Mouse (Mus musculus) hindbrain, postnatal 0 days (tissue): ENCODE data around the gene Crocc. TPM values are rescaled to one million over a fixed set of nuclear protein-coding genes. Genes with fewer than 3 reads are reported as not detected.

ENCODE experiments used
- ATAC-seq: fragments of 200-750 bp; cut with Nextera tagmentation; 2 replicates; pipeline ENCODE4 v1.8.0; 2017; ENCODE audit warnings: mild to moderate bottlenecking, moderate TSS enrichment, moderate library complexity
- DNase-seq: peaks from one replicate; pipeline ENCODE4 v3.0.0-alpha.2; 2015; ENCODE audit warnings: low spot score
- H3K27ac ChIP-seq: fragments of 300-500 bp; sonication (generic); 2 replicates; pipeline ENCODE4 v1.5.1; 2014; ENCODE audit warnings: mild to moderate bottlenecking
- H3K27me3 ChIP-seq: fragments of 300-500 bp; sonication (generic); 2 replicates; pipeline ENCODE4 v1.6.1; 2014; ENCODE audit warnings: low read length, mixed read lengths; ENCODE audit not compliant: insufficient read depth
- H3K36me3 ChIP-seq: fragments of 300-500 bp; sonication (generic); 2 replicates; pipeline ENCODE4 v1.6.1; 2014; ENCODE audit warnings: low read length, mixed read lengths; ENCODE audit not compliant: insufficient read depth
- H3K4me1 ChIP-seq: fragments of 300-500 bp; sonication (generic); 2 replicates; pipeline ENCODE4 v1.6.1; 2014; ENCODE audit warnings: antibody characterized with exemption, low read length, mixed read lengths; ENCODE audit not compliant: insufficient read depth
- H3K4me2 ChIP-seq: fragments of 300-500 bp; sonication (generic); 2 replicates; pipeline ENCODE4 v1.6.1; 2014; ENCODE audit warnings: low read depth, mild to moderate bottlenecking, low read length, moderate library complexity, mixed read lengths
- H3K4me3 ChIP-seq: fragments of 300-500 bp; sonication (generic); 2 replicates; pipeline ENCODE4 v1.5.1; 2014; ENCODE audit warnings: low read length
- H3K9ac ChIP-seq: fragments of 300-500 bp; sonication (generic); replicated peaks from 2 replicates; pipeline ENCODE4 v1.6.1; 2014; ENCODE audit warnings: mild to moderate bottlenecking, low read length, moderate library complexity, mixed read lengths
- H3K9me3 ChIP-seq: fragments of 300-500 bp; sonication (generic); 2 replicates; pipeline ENCODE4 v1.6.1; 2016; ENCODE audit warnings: low read length, mixed read lengths
- CTCF ChIP-seq: IDR thresholded peaks from 2 replicates; pipeline ENCODE4 v1.5.1; 2016; ENCODE audit warnings: antibody characterized with exemption, control low read depth, low read depth
- WGBS: fragments of 180-500 bp; shearing (Covaris S2); extraction: QIAGEN DNeasy Blood & Tissue Kit; methylation state at CpG from one replicate; pipeline ENCODE4 v1.1.7; 2014; 5-methylcytosine and 5-hydroxymethylcytosine counted together
- polyA plus RNA-seq: library from polyadenylated mRNA; unstranded; fragments of >200 nt; fragmentation: Nextera tagmentation; extraction: Ambion mirVana; gene quantifications from 2 replicates; pipeline ENCODE4 v1.2.1, GENCODE M21; 2015
- total RNA-seq: library from RNA; depleted of rRNA; stranded (reverse); fragments of >200 nt; gene quantifications from 2 replicates; pipeline ENCODE4 v1.2.3, GENCODE M21; 2014

The Crocc gene
- total and polyA plus RNA-seq, 2 experiments from 2014 or later = 3.9 to 18.7 TPM

DNA sequence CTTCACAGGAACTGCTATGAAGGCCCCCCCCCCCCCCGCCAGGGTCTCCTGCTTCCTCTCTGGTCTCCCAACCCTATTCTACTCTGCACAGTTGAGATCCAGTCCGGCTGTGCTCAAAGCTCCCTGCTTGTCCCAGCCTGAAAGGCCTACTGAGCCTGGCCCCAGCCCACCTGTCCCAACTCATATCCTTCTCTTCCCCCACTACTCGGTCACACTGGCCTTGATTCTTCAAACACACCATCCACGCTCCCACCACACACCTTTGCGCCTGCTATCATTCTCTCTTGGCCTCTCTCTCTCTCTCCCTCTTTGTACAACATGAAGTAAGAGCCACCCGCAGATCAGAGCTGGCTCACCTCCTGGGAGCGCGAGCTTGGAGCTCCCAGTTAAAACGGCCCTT, 1.5 kb downstream of the Crocc start:
- TF ChIP-seq CTCF = no peak
- Histone ChIP-seq H3K9ac (no peak overlapping the region), H3K27ac (no peak overlapping the region), H3K9me3 (no peaks in the 10 kb centered on the region), H3K27me3 (no peaks in the 10 kb centered on the region), H3K4me3 (no peak overlapping the region), H3K4me2 (no peak overlapping the region), H3K36me3 (no peaks in the 10 kb centered on the region), H3K4me1 (peaks cover under 1% of the 10 kb centered on the region; the same call in 1 of the 2 replicates)
- no peak for ATAC-seq
- DNase-seq = no peak
- WGBS = 78% methylated on average over 8 of the region's 9 CpGs

GRCm38 (mm10) chr4:141056970-141057369, 3.4 kb downstream of the Crocc start:
- Histone ChIP-seq H3K4me1 (peaks cover 7% of the 10 kb centered on the region), H3K27me3 (no peaks in the 10 kb centered on the region), H3K9ac (no peak overlapping the region), H3K4me3 (no peak overlapping the region), H3K36me3 (no peaks in the 10 kb centered on the region), H3K4me2 (no peak overlapping the region), H3K9me3 (no peaks in the 10 kb centered on the region), H3K27ac (no peak overlapping the region)
- WGBS = 95% methylated on average over 10 of the region's 10 CpGs
- ATAC-seq (no peak), DNase-seq (no peak)
- TF ChIP-seq CTCF = no peak

GRCm38 (mm10) chr4:141053568-141054161, 6.7 kb downstream of the Crocc start:
- TF ChIP-seq CTCF = no peak
- H3K36me3 ChIP-seq = no peaks in the 10 kb centered on the region
- H3K9ac ChIP-seq = peak overlapping the region; percentile 37; the same call in 1 of the 2 replicates
- H3K4me3 ChIP-seq = no peak overlapping the region
- H3K27ac ChIP-seq = peak overlapping the region; percentile 72
- peak; percentile 75 for ATAC-seq
- H3K4me2 ChIP-seq = peak overlapping the region; percentile 29
- WGBS = 16% methylated on average over 17 of the region's 17 CpGs
- H3K4me1 ChIP-seq = peaks cover 22% of the 10 kb centered on the region
- H3K27me3 ChIP-seq = no peaks in the 10 kb centered on the region
- H3K9me3 ChIP-seq = no peaks in the 10 kb centered on the region
- peak; percentile 78 for DNase-seq

DNA sequence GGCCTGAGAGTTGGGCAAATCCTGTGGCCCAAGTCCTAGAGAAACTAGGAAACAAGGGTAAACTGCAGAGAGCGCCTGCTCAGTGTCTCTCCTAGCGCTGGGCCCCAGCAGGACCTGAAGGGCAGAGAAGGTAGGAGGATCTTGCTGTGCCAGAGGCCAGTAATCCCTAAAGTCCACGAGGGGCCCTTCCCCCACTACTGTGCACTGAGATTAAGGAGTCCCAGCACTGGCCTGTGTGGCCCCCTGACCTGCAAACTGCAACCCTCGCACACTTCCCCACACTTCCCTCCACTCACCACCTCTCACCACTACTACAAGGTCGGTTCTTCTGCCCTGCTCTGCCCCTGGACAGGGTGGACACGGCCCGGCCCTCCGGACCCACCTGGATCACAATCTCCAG, 7.2 kb downstream of the Crocc start:
- H3K27me3 ChIP-seq = no peaks in the 10 kb centered on the region
- DNase-seq = no peak
- H3K27ac ChIP-seq = peak overlapping the region; percentile 72; the same call in 1 of the 2 replicates
- no peak for TF ChIP-seq CTCF
- no peaks in the 10 kb centered on the region for H3K9me3 ChIP-seq
- peaks cover 27% of the 10 kb centered on the region for H3K4me1 ChIP-seq
- H3K9ac ChIP-seq = peak overlapping the region; percentile 37; the same call in 1 of the 2 replicates
- no peak for ATAC-seq
- H3K4me3 ChIP-seq = no peak overlapping the region
- peak overlapping the region; percentile 29 for H3K4me2 ChIP-seq
- no peaks in the 10 kb centered on the region for H3K36me3 ChIP-seq
- WGBS = 40% methylated on average over 8 of the region's 8 CpGs

- no peaks in the 10 kb centered on the region for H3K9me3 ChIP-seq
- H3K4me3 ChIP-seq = no peak overlapping the region
- no peak for DNase-seq
- no peak overlapping the region for H3K4me2 ChIP-seq
- no peak overlapping the region; the same call in 1 of the 2 replicates for H3K27ac ChIP-seq
- no peaks in the 10 kb centered on the region for H3K36me3 ChIP-seq
- TF ChIP-seq CTCF = no peak
- 67% methylated on average over 12 of the region's 12 CpGs for WGBS
- H3K4me1 ChIP-seq = peaks cover 27% of the 10 kb centered on the region
- H3K27me3 ChIP-seq = no peaks in the 10 kb centered on the region
- no peak overlapping the region for H3K9ac ChIP-seq
- ATAC-seq = no peak
Measured at GRCm38 (mm10) chr4:141052442-141052841, 7.9 kb downstream of the Crocc start.

DNA sequence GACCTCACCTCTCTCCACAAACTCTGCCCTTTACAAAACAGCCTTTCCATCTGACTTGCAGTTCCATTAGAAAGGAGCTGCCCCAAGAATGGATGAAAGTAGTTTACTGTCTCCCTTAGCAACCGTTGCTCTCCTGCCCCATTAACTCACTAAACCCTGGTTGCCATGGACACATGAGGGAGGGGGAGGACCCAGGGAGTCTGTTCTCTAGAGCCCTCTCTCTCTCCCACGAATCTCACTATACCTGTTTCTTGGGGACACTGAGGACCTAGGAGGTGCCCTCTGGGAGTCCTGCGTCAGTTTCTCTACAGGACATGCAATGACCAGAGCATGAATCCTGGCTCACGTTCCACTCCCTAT, 10.9 kb downstream of the Crocc start:
- peak; percentile 86 for DNase-seq
- no peak overlapping the region for H3K4me3 ChIP-seq
- H3K36me3 ChIP-seq = no peaks in the 10 kb centered on the region
- no peaks in the 10 kb centered on the region for H3K9me3 ChIP-seq
- peaks cover 27% of the 10 kb centered on the region for H3K4me1 ChIP-seq
- no peaks in the 10 kb centered on the region for H3K27me3 ChIP-seq
- peak overlapping the region; percentile 86 for H3K27ac ChIP-seq
- 14% methylated on average over 4 of the region's 4 CpGs for WGBS
- H3K4me2 ChIP-seq = no peak overlapping the region
- TF ChIP-seq CTCF = no peak
- no peak overlapping the region for H3K9ac ChIP-seq
- peak; percentile 50 for ATAC-seq

DNA sequence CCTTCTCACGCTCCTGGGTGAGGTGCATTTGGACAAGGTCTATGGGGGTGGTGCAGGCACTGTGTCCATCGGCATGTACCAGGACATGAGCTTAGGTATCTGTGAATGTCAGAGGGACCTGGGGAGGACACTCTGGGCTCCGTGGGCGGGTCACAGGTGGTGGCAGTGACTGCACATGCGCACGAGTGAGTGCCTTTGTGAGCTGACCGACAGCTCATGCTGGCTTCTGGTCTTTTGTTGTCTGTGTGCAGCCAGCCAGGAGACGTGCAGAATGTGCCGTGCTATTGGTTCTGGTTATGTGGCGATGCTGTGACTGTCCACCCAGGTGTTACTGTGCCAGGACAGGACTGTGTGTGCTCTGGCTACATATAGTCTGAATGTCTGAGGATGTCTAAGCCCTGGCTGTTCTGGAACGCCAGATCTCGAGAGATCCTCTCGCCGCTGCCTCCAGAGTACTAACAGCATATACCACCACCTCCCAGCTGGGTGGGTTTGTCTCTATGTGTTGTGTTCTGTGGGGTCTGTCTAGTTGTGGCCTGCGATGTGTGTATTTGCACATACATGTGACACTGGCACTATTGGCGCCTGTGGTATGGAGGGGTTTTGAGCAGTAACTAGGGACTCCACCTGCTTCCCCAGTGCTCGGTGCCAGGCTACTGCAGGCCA, 11.4 kb downstream of the Crocc start:
- peak; percentile 72 for DNase-seq

More for the DNA sequence above, 11.4 kb downstream of the Crocc start:
- Histone ChIP-seq H3K36me3 (no peaks in the 10 kb centered on the region), H3K9ac (peak overlapping the region; percentile 18; the same call in 1 of the 2 replicates), H3K9me3 (no peaks in the 10 kb centered on the region), H3K4me1 (peaks cover 27% of the 10 kb centered on the region), H3K4me3 (no peak overlapping the region), H3K27me3 (no peaks in the 10 kb centered on the region), H3K27ac (peak overlapping the region; percentile 86), H3K4me2 (no peak overlapping the region)
- peak; percentile 24 for ATAC-seq
- TF ChIP-seq CTCF = no peak
- WGBS = 20% methylated on average over 17 of the region's 17 CpGs
